Mouse (Mus musculus) liver, embryonic 14.5 days (tissue): ENCODE measurements at regions not wholly inside any gene's neighbourhood (a gene's known extent, or its start where the extent isn't known, plus 50 kb on each side); places are given as distances from the start of the nearest gene placed in this dataset.

Source experiments
- CTCF ChIP-seq: IDR thresholded peaks from 2 replicates; pipeline ENCODE4 v1.5.1; 2016; ENCODE audit warnings: antibody characterized with exemption, low read depth, control low read depth
- EP300 ChIP-seq: IDR thresholded peaks from 2 replicates; pipeline ENCODE4 v1.6.1; 2016; ENCODE audit warnings: antibody characterized with exemption, low read depth

GRCm38 (mm10) chr4:22130511-22130910, 199.4 kb downstream of the Faxc start:
- TF ChIP-seq EP300, result no peak
- TF ChIP-seq CTCF, result no peak
